Mouse (Mus musculus): ENCODE measurements at regions not wholly inside any gene's neighbourhood (a gene's known extent, or its start where the extent isn't known, plus 50 kb on each side); places are given as distances from the start of the nearest gene placed in this dataset.

DNA sequence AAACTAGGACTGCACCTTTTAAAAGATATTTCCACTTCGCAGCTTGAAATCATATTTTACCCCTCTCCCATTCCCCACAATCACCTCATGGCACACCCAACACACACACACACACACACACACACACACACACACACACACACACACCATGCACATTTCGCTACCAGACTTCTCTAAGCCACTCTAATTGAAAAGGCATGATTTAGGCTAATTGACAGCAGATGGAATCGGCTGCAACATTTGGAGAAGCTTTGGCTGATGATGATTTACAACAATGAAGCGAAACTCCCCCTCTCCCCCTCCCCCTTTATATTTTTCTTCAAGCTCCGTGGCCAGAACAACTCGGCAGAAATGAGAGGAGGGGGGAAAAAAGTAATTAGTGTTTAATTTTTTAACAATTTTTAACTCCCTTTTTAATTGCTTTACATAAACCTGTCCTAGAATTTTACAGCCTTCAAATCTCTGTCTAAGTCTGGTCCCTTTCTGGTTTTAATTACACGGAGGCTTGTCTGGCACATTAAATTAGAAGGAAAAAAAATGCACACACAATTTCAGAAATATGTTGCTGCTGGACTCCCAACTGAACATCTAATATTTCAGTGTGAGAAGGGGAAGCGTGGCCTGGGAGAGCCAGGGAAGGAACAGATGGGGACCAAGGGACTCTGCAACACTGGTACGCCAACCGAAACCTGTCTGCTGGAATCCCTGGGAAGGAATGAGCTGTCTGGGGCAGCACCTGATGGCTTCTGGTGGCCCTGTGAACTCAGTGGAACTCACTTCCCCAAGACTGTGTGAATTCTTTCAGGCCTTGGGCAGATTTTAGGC is 232.4 kb downstream of the Sox9 start:
- no peak for TF ChIP-seq POLR2A (IDR thresholded peaks at IDR 0.05; ENCODE audit: insufficient read length, low read depth)
- no peak for TF ChIP-seq POLR2AphosphoS2 (IDR thresholded peaks at IDR 0.05; ENCODE audit: insufficient read length, low read depth)
- no peak for TF ChIP-seq TCF12 (IDR thresholded peaks at IDR 0.05; ENCODE audit: insufficient read depth, poor library complexity, severe bottlenecking)
- no peak for TF ChIP-seq USF1 (IDR thresholded peaks at IDR 0.05; ENCODE audit: low read depth)
- no peak for TF ChIP-seq MAX (IDR thresholded peaks at IDR 0.05; ENCODE audit: low read depth)
- no peak for TF ChIP-seq TCF3 (IDR thresholded peaks at IDR 0.05; ENCODE audit: insufficient read length, low read depth)
- no peak for TF ChIP-seq REST (IDR thresholded peaks at IDR 0.05; ENCODE audit: insufficient read depth, insufficient read length)
- no peak for TF ChIP-seq MYOG (IDR thresholded peaks at IDR 0.05; ENCODE audit: control insufficient read depth in 1 of 3, insufficient read depth in 1 of 3, insufficient read length in 2 of 3, low read depth in 2 of 3)
- no peak for TF ChIP-seq E2F4 (IDR thresholded peaks at IDR 0.05; ENCODE audit: insufficient read depth)
- no peak for TF ChIP-seq CEBPB (IDR thresholded peaks at IDR 0.05; ENCODE audit: insufficient read depth, poor library complexity, severe bottlenecking)
- TF ChIP-seq MYOD1 (IDR thresholded peaks at IDR 0.05; ENCODE audit: control insufficient read depth in 1 of 3, insufficient read length in 2 of 3, low read depth in 2 of 3), result no peak
- TF ChIP-seq SRF (IDR thresholded peaks at IDR 0.05; ENCODE audit: control insufficient read depth, insufficient read length, low read depth), result no peak

All from myocyte (in vitro differentiated cells).